Mouse (Mus musculus): ENCODE measurements around the gene Slc35f3.

DNA sequence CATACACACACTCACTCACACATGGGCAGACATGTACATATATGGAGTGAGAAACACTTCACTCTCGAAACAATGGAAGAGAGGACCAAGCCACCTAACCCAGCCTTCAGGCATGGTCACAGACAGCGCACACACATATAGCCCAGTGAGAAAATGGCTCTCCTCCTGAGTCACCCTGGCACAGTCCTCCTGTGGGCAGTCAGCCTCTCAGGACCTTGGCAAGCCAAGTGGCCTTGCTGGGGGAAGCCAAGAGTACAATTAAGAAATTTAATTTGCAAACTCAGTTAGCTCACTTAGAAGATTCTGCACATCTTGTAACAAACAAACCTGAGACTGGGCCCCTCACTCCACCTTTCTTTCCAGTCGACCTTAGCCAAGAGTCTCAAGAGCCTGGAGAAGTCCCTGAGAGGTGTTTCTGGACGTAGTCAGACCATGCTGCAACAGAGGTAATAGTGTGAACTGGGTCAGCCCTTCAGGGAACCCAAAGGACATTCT is 23.4 kb upstream of the Slc35f3 start:
- no peak for TF ChIP-seq POLR2A (IDR thresholded peaks at IDR 0.05; ENCODE audit: control insufficient read depth, extremely low read depth, insufficient read depth, low read length, poor library complexity)
- TF ChIP-seq CTCF (IDR thresholded peaks at IDR 0.05; ENCODE audit: borderline replicate concordance, control insufficient read depth, extremely low read depth, insufficient read depth, low read length, poor library complexity): no peak
